Mouse (Mus musculus): ENCODE data around the gene Eva1b.

GRCm38 (mm10) chr4:126117116-126117515 lies 30.4 kb upstream of the Eva1b start:
- TF ChIP-seq CTCF (IDR thresholded peaks at IDR 0.05; ENCODE audit: low read depth), result no peak
- TF ChIP-seq EP300 (IDR thresholded peaks at IDR 0.05; ENCODE audit: low read depth), result no peak
